Mouse (Mus musculus): ENCODE measurements at regions not wholly inside any gene's neighbourhood (a gene's known extent, or its start where the extent isn't known, plus 50 kb on each side); places are given as distances from the start of the nearest gene placed in this dataset.

DNA sequence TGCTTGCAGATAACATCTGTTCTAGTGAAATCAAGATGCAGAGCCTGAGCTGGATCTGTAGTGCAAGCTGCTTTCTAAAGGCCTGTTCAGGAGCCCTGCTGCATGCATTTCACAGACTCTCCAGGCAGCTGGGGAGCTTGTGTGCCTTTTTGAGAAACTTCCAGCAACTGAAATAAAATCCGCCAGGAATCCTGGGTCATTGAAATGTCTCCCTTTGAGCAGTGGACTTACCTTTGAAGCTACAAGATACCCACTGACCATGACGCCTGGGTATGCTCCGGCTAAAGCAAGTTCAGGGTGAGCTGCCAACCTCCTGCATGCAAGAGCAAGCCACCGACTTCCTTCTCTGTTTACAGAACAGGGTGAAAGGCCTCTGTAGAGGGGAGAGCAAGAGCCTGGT, 278.7 kb downstream of the Cenpw start:
- no peak for DNase-seq

DNA sequence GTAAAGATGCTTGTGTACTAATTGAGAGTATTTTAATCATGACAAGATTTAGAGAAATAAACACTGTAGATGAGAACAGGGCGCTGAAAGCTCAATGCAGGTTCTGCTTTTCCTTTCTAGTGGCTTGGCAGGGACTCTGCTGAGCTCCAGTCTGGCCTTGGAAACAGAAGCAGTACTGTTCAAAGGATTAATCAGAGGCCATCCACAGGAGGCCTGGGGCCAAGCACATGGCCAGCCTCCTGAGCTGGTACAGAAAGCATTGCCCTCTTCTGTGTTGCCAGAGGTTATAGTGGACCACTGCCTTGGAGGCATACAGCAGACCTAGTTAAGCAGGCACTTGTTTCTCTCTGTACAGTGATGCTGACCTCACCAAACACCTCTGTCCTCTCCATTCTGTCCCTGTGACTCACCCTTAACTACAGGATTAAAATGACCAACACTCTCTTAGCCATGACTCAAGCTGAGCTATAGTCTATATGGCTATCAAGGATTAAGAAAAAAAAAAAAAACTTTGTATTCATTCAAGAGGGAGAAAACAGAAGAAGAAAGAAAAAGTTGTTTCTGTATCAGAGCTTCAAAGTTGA, 302.5 kb downstream of the Cenpw start:
- no peak for DNase-seq

DNA sequence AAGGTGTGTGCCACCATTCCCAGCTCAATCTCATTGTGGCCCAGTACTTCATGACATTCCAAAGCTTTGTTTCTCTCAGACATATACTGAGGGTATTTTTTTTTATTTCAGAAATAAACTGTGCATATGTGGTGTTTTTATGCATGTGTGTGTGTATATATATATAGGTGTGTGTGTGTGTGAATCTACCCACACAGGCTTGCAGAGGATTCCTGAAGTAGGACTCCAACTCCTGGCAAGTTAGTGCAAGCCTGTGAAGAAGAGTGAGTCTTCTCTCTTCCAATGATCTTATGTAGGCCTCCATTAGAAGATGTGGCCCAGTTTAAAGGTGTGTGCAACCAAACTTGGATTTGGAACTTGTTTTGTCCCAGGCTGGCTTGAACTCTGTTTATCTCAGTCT, 328.9 kb upstream of the Rspo3 start:
- DNase-seq: no peak

DNA sequence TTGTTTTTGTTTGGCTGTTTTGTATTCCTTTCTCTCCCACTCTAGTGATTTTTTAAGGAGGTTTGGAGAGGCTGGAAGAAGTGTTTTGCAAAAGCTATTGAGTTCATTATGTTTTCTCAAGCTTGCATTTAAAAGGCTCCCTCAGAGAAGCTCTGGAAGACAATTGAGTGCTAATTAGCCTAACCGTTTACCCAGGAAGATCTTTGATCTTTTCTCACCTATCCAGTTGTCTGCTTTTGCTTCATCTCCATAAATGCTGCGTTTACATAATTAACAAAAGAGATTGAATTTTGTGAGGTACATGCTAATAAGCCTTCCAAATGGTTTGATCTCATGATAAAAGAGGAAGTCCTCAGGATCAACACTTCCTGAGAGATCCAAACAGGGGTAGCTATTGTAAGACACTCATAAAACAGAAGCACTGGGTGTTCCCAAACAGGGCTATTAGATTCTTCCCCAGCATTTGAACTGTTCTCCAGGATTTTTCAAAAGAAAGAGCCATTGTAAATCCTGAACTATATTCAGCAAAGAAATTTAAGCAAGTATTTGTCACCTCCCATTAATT, 320.2 kb upstream of the Rspo3 start:
- DNase-seq: no peak

DNA sequence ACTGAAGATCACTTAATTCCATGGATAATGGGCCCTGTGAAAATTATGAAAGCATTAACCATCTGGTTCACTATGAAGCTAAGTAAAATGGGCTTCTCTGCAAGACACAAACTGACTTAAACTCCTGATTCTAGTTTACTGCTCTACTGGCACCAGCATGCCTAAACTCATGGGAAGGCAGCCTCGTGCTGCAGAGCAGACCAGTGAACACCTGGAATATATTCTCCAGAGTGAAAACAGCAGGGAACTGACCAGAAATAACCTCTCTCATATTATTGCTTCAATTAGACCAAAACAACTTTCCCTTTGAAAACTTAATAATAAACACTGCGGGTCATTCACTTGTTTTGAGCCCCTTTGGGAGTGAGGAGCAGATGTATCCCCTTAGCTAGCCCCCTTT, 316.8 kb upstream of the Rspo3 start:
- DNase-seq: no peak

DNA sequence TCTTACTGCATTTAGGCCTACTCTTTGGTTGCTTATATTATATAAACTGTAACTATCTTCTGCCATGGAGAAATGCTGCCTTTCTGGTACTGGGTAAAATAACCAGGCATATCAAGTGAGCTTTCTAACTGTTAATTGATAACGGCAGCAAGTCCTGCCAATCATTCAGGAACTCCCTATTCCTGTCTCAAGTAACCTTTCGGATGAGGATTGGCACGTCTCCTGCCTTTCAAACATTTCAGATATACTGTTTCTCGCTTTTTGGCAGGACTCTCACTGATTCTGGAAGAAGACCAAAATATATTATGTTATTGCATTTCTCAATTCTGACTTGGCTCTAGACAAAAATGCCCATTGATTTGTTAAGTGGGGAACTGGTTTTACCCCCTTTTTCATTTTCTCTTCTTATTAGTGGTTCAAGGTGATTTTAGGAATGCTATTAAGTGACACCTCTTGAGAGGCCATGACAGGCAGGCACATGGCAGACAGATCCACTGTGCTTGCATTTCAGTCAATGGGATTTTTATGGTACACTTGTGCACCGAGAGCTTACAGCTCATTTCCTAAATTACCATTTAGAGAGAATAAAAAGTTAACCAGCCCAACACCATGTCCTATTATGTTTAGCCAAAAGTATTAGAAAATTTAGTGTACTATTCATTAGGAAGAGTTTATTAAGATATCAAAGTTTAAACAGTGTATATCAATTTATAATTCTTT, 289.4 kb upstream of the Rspo3 start:
- no peak for DNase-seq

DNA sequence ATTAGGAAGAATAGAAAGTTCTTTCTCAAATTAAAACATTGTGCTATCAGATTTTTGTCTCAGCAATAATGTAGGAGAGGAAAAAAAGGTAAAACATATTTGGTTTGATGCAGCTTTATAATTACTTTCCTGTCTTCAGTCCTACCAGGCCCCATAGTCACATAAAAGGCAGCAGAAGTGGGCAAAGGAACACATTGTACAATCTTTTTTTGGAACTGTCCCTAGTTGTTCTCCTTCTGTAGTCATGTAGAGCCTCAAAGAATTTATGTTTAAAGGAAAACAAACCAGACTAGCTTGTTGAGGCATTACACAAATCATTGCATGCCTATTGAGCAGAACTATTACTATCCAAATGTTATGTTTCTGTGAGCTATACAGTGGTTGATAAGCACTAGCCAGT, 288.7 kb upstream of the Rspo3 start:
- DNase-seq: no peak

DNA sequence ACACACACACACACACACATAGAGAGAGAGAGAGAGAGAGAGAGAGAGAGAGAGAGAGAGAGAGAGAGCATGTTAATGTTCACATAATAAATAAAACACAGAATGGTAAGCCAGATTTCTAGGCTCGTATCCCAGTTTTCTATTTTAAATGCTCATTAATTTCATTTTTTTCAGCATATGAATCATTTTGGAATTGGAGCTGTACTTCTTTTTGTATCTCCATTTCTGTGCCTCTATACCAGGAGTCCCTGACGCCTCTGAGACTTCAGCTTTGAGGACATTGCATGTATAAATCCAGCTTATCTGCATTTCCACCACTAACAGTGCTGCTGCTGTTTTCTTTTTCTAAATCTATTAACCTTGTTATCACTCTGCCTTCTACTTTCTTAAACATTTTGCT, 287.5 kb upstream of the Rspo3 start:
- no peak for DNase-seq

DNA sequence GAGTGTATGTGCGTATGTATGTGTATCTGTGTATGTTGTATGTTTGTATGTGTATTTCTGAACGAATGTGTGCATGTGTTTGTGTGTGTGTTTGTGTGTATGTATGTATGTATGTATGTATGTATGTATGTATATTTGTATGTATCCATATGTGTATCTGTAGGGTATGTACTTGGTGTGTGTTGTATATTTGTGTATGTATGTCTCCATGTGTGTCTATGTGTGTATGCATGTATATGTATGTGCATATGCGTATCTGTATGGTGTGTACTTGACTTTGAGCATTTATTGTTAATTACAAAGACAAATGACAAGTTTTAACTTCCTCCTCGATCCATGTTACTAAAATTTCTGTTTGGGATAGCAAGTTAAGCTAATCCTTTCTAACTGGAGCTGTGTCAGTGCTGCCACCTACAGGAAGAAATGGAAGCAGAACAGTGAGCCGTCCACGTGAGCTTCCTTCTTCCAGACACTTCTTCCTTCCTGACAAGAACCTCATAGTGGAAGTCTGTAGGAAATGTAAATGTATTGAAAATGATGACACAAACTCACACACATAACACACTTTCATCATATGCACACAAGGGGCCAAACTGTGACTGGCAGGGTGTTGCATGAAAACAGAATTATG, 268.4 kb upstream of the Rspo3 start:
- peak; percentile 61 for DNase-seq

DNA sequence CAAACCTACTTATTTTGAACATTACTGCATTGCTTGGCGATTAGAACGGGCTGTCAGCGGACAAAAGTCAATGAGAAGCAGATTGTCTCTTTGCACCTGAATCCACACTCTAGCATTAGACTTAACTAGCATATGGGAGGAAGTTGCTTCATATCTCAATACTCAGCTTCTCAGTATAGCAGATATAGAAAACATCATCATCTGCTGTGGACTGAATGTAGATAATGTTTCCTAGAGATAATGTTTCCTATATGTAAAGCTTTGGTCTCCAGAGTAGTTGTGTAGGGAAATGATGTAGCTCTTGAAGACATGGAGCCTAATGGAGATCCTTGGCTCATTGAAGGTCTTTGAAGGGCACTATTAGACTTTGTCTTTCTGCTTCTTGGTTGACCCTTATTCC, 267.0 kb upstream of the Rspo3 start:
- DNase-seq: no peak

DNA sequence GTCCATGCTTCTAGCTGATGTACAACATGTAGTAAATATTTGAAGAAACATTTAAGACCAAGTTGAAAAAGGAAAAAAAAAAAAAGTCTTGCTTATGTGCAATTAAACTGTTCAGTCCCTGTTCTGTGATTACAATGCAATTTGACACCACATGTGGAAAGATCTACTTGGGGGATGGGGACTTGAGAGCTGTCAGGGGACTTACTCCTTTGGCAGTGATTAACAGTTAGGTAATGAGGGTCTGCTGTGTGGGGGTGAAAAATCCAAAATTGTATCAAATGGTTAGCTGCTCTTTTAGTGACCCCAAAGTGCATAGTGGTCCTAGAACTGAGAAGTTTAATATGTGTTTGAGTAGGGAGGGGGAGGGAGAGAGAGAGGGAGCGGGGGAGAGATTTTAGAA, 259.0 kb upstream of the Rspo3 start:
- DNase-seq: no peak

DNA sequence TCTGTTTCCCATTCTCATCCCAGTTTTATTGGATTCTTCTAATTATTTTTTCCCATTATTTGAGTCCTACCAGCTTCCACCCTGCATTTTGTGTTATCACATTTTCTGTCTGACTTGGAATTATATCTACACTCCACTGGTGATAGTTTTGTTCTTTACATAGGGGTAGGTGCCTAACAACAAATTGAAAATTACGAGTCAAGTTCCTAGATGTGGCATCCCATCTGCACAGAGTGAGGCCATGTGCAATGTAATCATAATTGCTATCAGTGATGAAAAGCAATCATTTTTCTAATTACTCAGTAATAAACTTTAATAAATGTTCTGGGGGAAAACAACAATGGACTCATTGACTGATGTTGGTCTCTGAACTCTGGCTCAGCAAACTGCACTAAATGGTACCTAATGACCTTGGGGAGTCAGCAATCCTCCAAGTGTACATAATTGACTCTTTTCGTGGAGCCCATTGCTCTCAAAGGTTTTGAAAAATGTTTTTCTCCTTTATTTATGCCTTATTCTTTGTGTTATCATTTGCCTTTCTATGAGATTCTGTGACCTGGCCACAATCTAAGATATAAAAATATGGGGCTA, 250.6 kb upstream of the Rspo3 start:
- no peak for DNase-seq

DNA sequence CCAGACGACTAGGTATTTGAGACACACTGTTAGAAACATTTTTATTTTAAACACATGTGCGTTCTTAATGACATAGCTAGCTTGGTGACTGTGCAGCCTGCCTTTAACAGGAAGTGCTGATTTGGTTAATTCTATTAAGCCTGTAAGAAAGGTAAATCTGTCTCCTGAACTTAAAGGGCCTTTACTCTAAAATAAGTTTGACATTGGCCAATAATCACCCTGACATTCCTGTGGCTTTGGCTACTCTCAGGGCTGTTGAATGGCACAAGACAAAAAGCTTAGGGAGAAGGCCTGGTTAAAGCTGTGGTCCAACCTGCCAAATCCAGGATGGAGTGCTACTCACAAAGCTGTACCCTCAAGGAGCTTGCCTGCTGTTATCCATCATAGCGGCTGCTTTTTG, 201.0 kb upstream of the Rspo3 start:
- DNase-seq: no peak

DNA sequence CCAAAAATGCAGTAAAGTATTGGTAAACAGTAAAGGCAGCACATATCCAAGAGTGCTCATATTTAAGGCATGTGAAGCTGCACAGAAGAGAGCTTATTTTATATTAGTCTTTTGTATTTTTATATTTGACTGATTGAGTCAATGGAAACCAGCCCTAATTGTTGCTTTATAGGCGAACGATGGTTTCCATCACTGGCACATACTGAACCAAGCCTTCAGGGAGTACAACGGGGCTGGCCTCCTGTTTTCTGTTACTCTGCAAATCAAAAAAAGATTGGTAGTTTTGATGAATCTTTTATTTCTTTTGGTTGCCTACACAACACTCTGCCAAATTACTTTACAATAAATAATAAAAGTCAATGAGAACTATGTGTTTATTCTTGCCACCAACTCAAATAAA, 189.7 kb upstream of the Rspo3 start:
- DNase-seq: no peak

DNA sequence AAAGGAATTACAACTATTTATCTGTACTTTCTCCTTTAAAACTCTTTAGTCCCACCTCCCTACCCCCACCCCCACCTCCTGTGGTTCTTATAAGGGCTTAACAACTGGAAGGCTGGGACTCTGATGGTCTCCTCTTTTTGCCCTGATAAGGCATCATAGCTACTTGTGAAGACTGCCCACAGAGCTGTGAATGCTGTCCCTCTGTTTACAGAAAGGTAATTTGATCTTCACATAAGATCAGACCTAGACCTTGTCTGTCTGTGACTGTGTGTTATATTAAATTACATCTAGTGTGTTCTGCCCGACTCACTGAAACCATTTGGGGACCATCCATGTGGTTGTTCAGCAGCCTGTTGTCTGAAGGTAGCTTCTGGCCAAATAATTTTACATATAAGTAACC, 175.3 kb upstream of the Rspo3 start:
- no peak for DNase-seq

DNA sequence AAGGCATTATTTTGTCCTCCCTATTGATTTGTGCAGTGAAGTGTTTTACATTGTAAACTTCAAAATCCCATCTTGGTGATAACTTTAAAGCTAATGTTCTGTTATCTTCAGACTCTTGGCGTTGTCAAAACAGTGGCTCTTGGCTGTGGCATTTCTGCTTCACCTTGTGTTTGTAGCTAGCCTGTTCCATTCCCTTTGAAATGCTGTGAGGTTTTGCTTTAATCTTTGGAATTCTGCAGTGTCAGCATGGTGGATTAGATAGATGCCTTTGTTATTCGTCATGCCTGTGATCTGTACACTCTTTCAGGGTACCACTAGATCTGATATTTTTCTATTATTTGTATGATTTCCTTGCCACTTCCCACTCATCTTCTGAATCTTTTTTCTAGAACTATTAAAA, 173.0 kb upstream of the Rspo3 start:
- no peak for DNase-seq

DNA sequence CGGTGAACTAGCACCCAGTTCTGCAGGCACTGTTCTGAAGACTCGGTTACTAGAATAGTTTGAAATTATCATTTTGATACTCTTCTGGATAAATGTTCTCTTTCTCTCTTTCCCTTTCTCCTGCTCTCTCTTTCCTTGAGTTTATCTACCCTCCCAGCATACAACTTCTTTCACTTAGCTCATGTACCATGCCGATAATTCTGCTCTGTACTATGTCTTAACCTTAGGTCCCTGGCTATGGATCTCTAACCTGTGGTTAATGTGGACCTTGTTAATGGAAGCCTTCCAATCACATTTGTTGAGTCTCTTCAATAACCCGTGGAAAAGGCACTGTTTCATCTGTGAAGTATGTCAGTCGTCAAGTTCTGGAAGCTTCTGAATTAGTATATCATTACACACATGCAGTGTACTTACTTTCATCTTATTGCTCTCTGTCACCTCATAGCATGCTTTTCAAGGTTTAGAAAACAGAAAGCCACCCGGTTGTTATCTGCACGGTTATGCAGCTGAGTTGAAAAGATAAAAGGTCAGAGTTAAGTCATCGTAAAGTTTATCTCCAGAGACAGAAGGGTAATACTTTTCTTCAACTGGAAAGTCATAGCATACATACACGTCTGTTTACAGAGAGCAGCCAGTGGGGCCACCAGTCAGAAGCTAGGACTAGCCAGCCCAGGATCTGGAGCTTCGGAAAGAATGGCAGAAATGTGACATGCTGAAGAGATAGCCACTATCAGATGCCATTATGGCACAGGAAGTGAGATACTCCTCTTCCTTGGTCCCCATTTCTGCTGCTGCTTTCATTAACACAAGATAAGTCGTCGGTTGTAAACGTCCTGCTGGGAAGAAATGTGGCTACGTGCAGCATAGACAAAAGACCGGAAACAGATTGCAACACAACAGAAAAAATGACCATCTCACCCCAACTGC, 157.6 kb upstream of the Rspo3 start:
- no peak for DNase-seq

DNA sequence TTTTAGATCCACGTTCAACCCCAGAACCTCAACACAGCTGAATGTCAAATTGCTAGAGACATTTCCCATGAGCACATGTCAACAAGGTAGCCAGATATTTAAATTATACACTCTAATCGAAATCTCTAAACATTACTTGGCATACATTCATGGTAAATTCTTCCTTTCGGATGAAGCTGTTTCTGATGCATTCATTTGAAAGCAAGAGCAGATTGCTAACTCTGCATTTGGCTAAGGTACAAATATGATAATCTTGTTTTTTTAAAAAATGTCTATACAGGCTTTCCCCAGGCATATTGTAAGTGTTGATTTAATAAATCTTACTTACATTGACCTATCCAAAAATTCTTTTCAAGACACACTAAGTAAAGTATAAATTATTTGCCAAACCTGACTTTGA, 153.9 kb upstream of the Rspo3 start:
- no peak for DNase-seq

DNA sequence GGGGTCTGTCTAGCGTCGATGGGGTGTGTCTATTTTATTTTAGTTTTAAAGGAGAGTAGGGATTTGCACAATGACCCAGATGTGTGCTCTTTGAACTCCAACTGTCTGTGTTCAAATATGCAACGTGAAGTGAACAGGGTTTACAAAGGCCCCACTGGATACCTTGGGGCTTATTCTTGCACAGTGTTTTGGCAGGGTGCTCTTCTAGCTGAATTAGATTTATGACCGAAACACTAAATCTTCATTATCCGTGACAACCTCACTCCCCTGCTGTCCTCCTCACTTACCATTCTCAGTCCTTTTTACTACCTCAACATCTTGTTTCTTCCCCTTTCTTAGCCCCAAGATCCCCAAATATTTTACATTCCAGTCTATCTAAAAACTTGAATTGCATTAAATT, 151.3 kb upstream of the Rspo3 start:
- DNase-seq: no peak

DNA sequence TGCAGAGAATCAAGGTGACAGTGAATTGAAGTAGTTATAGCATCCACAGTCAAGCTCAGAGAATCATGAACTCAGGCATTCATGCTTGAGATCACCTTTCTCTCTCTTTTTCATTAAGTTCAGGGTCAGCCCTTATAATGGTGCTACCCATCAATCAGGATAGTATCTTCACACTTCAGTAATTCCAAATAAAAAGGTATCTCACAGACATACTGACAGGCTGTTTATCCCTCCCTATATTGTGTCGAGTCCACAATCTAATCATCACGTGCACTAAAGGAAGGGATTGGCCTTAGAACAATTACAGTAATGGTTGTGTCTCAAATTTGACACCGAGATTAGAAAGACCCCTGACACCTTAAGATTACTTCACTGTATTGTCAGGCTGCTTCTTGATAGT, 138.7 kb upstream of the Rspo3 start:
- DNase-seq: no peak

DNA sequence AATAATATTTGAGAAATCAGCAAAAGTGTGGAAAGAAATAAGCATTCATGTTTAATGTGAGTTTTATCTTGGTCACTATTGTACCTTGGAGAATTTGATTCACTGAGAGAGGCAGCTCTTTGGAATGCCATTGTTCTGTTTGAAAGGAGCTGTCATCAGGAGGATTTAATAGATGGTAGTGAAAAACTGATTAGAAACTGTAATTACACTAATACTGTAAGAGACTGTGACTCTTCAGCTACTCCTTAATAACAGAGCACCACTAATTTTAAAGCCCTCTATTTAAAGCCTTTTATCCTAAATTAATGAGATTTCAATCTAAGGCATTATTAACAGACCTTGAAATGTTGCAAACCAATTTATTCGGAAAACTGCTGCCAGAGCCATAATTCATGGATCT, 126.1 kb upstream of the Rspo3 start:
- DNase-seq: no peak

DNA sequence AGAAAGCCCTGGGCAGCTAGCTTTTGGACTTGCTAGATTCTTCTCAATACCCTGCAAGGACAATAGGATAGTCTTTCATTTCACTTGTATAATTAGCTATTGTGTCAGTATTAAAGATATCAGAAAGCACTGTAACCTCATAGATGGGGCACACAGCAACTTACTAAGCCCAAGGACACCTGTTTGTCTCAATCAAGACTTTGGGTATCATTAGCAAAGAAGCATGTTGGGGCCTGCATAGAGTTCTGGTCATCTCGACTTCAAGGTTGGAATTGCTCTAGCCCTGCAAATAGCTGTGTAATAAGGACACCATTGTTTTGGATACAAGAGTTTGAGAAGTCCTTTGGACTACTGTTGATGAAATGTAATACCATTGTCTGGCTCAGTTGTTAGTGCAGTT, 104.6 kb upstream of the Rspo3 start:
- no peak for DNase-seq

DNA sequence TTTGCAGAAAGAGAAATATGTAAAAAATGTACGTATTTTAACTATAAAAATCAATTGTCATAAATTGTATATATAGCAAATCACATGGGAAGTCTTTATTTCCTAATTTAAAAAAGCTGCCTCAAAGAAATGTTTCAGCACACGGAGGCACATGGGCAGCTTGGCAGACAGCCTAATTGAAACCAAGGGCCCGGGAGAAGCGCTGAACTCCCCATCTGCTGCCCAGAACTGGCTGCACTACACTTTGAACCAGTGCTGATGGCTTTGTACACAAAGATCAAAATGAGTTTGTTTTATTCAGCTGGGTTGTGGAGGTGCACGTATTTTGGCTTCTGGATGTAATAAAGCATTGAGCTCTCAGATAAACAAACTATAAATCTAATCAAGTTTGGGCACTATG, 100.2 kb upstream of the Rspo3 start:
- no peak for DNase-seq
